Mouse (Mus musculus) embryonic facial prominence, embryonic 15.5 days (tissue): ENCODE data around the gene Uvrag. TPM values are rescaled to one million over a fixed set of nuclear protein-coding genes. Genes with fewer than 3 reads are reported as not detected.
"Not testable (repeated sequence)": the region's sequence is repeated elsewhere in the genome, so short reads cannot be mapped to it uniquely, and the experiment has no call there.

Experiments used
- ATAC-seq: fragments of 200-750 bp; cut with Nextera tagmentation; 2 replicates; pipeline ENCODE4 v1.8.0; 2017; ENCODE audit warnings: low read depth, moderate TSS enrichment; ENCODE audit not compliant: insufficient number of reproducible peaks, low FRiP score, low TSS enrichment
- H3K27ac ChIP-seq: fragments of 300-500 bp; sonication (generic); replicated peaks from 2 replicates; pipeline ENCODE4 v1.5.1; 2015; ENCODE audit warnings: mild to moderate bottlenecking, inconsistent platforms
- H3K27me3 ChIP-seq: fragments of 300-500 bp; sonication (generic); 2 replicates; pipeline ENCODE4 v1.6.1; 2015; ENCODE audit warnings: inconsistent platforms
- H3K36me3 ChIP-seq: fragments of 300-500 bp; sonication (generic); 2 replicates; pipeline ENCODE4 v1.6.1; 2015; ENCODE audit warnings: mild to moderate bottlenecking, inconsistent platforms
- H3K4me1 ChIP-seq: fragments of 300-500 bp; sonication (generic); 2 replicates; pipeline ENCODE4 v1.6.1; 2015; ENCODE audit warnings: inconsistent platforms
- H3K4me2 ChIP-seq: fragments of 300-500 bp; sonication (generic); replicated peaks from 2 replicates; pipeline ENCODE4 v1.6.1; 2015; ENCODE audit warnings: mild to moderate bottlenecking, inconsistent platforms
- H3K4me3 ChIP-seq: fragments of 300-500 bp; sonication (generic); replicated peaks from 2 replicates; pipeline ENCODE4 v1.5.1; 2015; ENCODE audit warnings: mild to moderate bottlenecking, inconsistent platforms
- H3K9ac ChIP-seq: fragments of 300-500 bp; sonication (generic); 2 replicates; pipeline ENCODE4 v1.6.1; 2015; ENCODE audit warnings: inconsistent platforms
- H3K9me3 ChIP-seq: fragments of 300-500 bp; sonication (generic); replicated peaks from 2 replicates; pipeline ENCODE4 v1.6.1; 2016; ENCODE audit warnings: inconsistent platforms
- WGBS: fragments of 180-500 bp; shearing (Covaris S2); methylation state at CpG from one replicate; pipeline ENCODE4 v1.1.7; 2015; 5-methylcytosine and 5-hydroxymethylcytosine counted together
- polyA plus RNA-seq: library from polyadenylated mRNA; unstranded; fragments of >200 nt; fragmentation: Nextera tagmentation; extraction: Ambion mirVana; gene quantifications from 2 replicates; pipeline ENCODE4 v1.2.1, GENCODE M21; 2015

The Uvrag gene
- polyA plus RNA-seq, 1 experiment from 2014 or later = 18.9 TPM

- Histone ChIP-seq H3K4me3 (no peak overlapping the region), H3K27me3 (no peaks in the 10 kb centered on the region), H3K9ac (no peak overlapping the region), H3K36me3 (no peaks in the 10 kb centered on the region), H3K4me2 (no peak overlapping the region), H3K27ac (no peak overlapping the region), H3K4me1 (peaks cover 24% of the 10 kb centered on the region), H3K9me3 (no peaks in the 10 kb centered on the region)
- 77% methylated on average over 6 of the region's 6 CpGs for WGBS
- ATAC-seq = no peak
Observed at GRCm38 (mm10) chr7:99078805-99079204, 62.1 kb downstream of the Uvrag start.

- WGBS = 57% methylated on average over 8 of the region's 8 CpGs
- Histone ChIP-seq H3K27ac (peak overlapping the region; percentile 52; the same call in 1 of the 2 replicates), H3K4me2 (no peak overlapping the region), H3K9me3 (no peaks in the 10 kb centered on the region), H3K36me3 (no peaks in the 10 kb centered on the region), H3K4me3 (no peak overlapping the region), H3K9ac (no peak overlapping the region), H3K4me1 (peaks cover 24% of the 10 kb centered on the region), H3K27me3 (no peaks in the 10 kb centered on the region)
- no peak for ATAC-seq
Observed at GRCm38 (mm10) chr7:99077234-99077633, 63.7 kb downstream of the Uvrag start.

GRCm38 (mm10) chr7:99075101-99075500, 65.8 kb downstream of the Uvrag start:
- 89% methylated on average over 5 of the region's 5 CpGs for WGBS
- peaks cover 28% of the 10 kb centered on the region for H3K4me1 ChIP-seq
- H3K4me3 ChIP-seq = no peak overlapping the region
- H3K27me3 ChIP-seq = no peaks in the 10 kb centered on the region
- no peaks in the 10 kb centered on the region for H3K9me3 ChIP-seq
- H3K4me2 ChIP-seq = no peak overlapping the region
- H3K36me3 ChIP-seq = no peaks in the 10 kb centered on the region
- no peak overlapping the region for H3K27ac ChIP-seq
- ATAC-seq = no peak
- no peak overlapping the region for H3K9ac ChIP-seq

GRCm38 (mm10) chr7:99073734-99074372, 67.1 kb downstream of the Uvrag start:
- 24% methylated on average over 7 of the region's 7 CpGs for WGBS
- ATAC-seq = peak; percentile 55; the same call in 1 of the 2 replicates
- no peak overlapping the region; the same call in 1 of the 2 replicates for H3K27ac ChIP-seq
- H3K36me3 ChIP-seq = no peaks in the 10 kb centered on the region
- H3K27me3 ChIP-seq = no peaks in the 10 kb centered on the region
- peaks cover 22% of the 10 kb centered on the region for H3K4me1 ChIP-seq
- H3K9me3 ChIP-seq = no peaks in the 10 kb centered on the region
- no peak overlapping the region for H3K4me2 ChIP-seq
- no peak overlapping the region for H3K9ac ChIP-seq
- H3K4me3 ChIP-seq = no peak overlapping the region

- no peak for ATAC-seq
- Histone ChIP-seq H3K4me1 (peaks cover 18% of the 10 kb centered on the region), H3K27ac (no peak overlapping the region), H3K36me3 (no peaks in the 10 kb centered on the region), H3K27me3 (no peaks in the 10 kb centered on the region), H3K4me2 (no peak overlapping the region), H3K9me3 (no peaks in the 10 kb centered on the region), H3K9ac (no peak overlapping the region), H3K4me3 (no peak overlapping the region)
- WGBS = 68% methylated on average over 7 of the region's 7 CpGs
Observed at GRCm38 (mm10) chr7:99067710-99068109, 73.2 kb downstream of the Uvrag start.

- H3K4me2 ChIP-seq = no peak overlapping the region
- H3K9me3 ChIP-seq = no peaks in the 10 kb centered on the region
- H3K9ac ChIP-seq = no peak overlapping the region
- WGBS = 21% methylated on average over 2 of the region's 2 CpGs
- no peak overlapping the region for H3K4me3 ChIP-seq
- no peak overlapping the region for H3K27ac ChIP-seq
- ATAC-seq = peak; percentile 34; the same call in 1 of the 2 replicates
- no peaks in the 10 kb centered on the region for H3K27me3 ChIP-seq
- peaks cover 25% of the 10 kb centered on the region for H3K4me1 ChIP-seq
- no peaks in the 10 kb centered on the region for H3K36me3 ChIP-seq
Observed at GRCm38 (mm10) chr7:99065920-99066319, 75.0 kb downstream of the Uvrag start.

GRCm38 (mm10) chr7:99065391-99065831, 75.5 kb downstream of the Uvrag start:
- Histone ChIP-seq H3K36me3 (no peaks in the 10 kb centered on the region), H3K4me2 (no peak overlapping the region), H3K27me3 (no peaks in the 10 kb centered on the region), H3K4me3 (no peak overlapping the region), H3K4me1 (peaks cover 30% of the 10 kb centered on the region), H3K27ac (no peak overlapping the region), H3K9me3 (no peaks in the 10 kb centered on the region), H3K9ac (no peak overlapping the region)
- WGBS = 23% methylated on average over 11 of the region's 11 CpGs
- ATAC-seq = no peak

- no peak for ATAC-seq
- no peaks in the 10 kb centered on the region for H3K9me3 ChIP-seq
Observed at GRCm38 (mm10) chr7:99064795-99065194, 76.1 kb downstream of the Uvrag start.

GRCm38 (mm10) chr7:99062263-99062662, 78.7 kb downstream of the Uvrag start:
- H3K9ac ChIP-seq, H3K27me3 ChIP-seq, H3K36me3 ChIP-seq, H3K4me3 ChIP-seq, H3K4me2 ChIP-seq, H3K27ac ChIP-seq, ATAC-seq, H3K9me3 ChIP-seq: not testable (repeated sequence)
- peaks cover 33% of the 10 kb centered on the region for H3K4me1 ChIP-seq
- WGBS = 70% methylated on average over 3 of the region's 3 CpGs

More at GRCm38 (mm10) chr7:99064795-99065194, 76.1 kb downstream of the Uvrag start:
- Histone ChIP-seq H3K4me3 (no peak overlapping the region), H3K4me1 (peaks cover 30% of the 10 kb centered on the region), H3K36me3 (no peaks in the 10 kb centered on the region), H3K4me2 (no peak overlapping the region), H3K27ac (no peak overlapping the region), H3K27me3 (no peaks in the 10 kb centered on the region), H3K9ac (no peak overlapping the region)
- 84% methylated on average over 3 of the region's 3 CpGs for WGBS

- Histone ChIP-seq H3K4me2 (no peak overlapping the region), H3K4me3 (no peak overlapping the region), H3K27ac (0 out of 2 replicates have a peak overlapping the region, but pooled peaks have one; percentile 58), H3K9ac (no peak overlapping the region), H3K27me3 (no peaks in the 10 kb centered on the region), H3K9me3 (no peaks in the 10 kb centered on the region), H3K36me3 (no peaks in the 10 kb centered on the region), H3K4me1 (peaks cover 32% of the 10 kb centered on the region)
- WGBS = 75% methylated on average over 7 of the region's 7 CpGs
- ATAC-seq = no peak
Observed at GRCm38 (mm10) chr7:99061056-99061680, 79.8 kb downstream of the Uvrag start.

GRCm38 (mm10) chr7:99060476-99060875, 80.5 kb downstream of the Uvrag start:
- Histone ChIP-seq H3K27ac (peak overlapping the region; percentile 58), H3K9ac (no peak overlapping the region), H3K27me3 (no peaks in the 10 kb centered on the region), H3K4me2 (no peak overlapping the region), H3K9me3 (no peaks in the 10 kb centered on the region), H3K4me1 (peaks cover 25% of the 10 kb centered on the region), H3K4me3 (no peak overlapping the region), H3K36me3 (no peaks in the 10 kb centered on the region)
- WGBS = 70% methylated on average over 5 of the region's 5 CpGs
- no peak for ATAC-seq
